Mouse (Mus musculus) stomach, postnatal 0 days (tissue): ENCODE data around the gene Rtkn.

ENCODE experiments used
- CTCF ChIP-seq: IDR thresholded peaks from 2 replicates; pipeline ENCODE4 v1.5.1; 2016; ENCODE audit warnings: antibody characterized with exemption, low read depth, mild to moderate bottlenecking, moderate library complexity
- EP300 ChIP-seq: optimal IDR thresholded peaks from 2 replicates; pipeline ENCODE3; 2016; ENCODE audit warnings: antibody characterized with exemption

DNA sequence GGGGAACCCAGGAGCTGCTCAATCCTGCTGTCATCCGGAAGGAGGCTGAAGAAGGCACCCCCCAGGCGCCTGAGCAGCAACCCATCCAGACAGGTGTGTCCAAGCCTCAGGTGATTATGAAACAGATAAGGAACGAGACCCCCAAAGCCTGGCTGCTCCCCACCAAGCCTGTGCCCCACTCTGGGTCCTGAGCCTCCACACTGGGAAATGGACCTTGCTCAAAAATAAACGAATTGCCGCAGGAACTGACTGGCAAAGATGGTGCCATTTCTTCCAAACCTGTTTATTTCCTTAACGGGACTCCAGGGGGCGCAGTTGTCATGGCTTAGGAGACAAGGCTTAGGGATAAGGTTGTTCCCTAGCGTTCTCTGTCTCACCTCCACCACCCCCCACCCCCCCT lies 27.4 kb downstream of the Rtkn start:
- peak; percentile 84 for TF ChIP-seq CTCF
- no peak for TF ChIP-seq EP300
